Mouse (Mus musculus) stomach, postnatal 0 days (tissue): ENCODE data around the gene Nup107. TPM values are rescaled to one million over a fixed set of nuclear protein-coding genes. Genes with fewer than 3 reads are reported as not detected.

ENCODE experiments used
- ATAC-seq: fragments of 200-750 bp; cut with Nextera tagmentation; 2 replicates; pipeline ENCODE4 v1.8.0; 2017; ENCODE audit not compliant: low FRiP score, low TSS enrichment
- DNase-seq: peaks from one replicate; pipeline ENCODE4 v3.0.0-alpha.2; 2016; ENCODE audit warnings: low spot score
- H3K27ac ChIP-seq: fragments of 300-500 bp; sonication (generic); replicated peaks from 2 replicates; pipeline ENCODE4 v1.5.1; 2014; ENCODE audit warnings: mild to moderate bottlenecking, control low read depth
- H3K27me3 ChIP-seq: fragments of 300-500 bp; sonication (generic); 2 replicates; pipeline ENCODE4 v1.6.1; 2014; ENCODE audit warnings: low read length; ENCODE audit not compliant: control insufficient read depth, insufficient read depth
- H3K36me3 ChIP-seq: fragments of 300-500 bp; sonication (generic); 2 replicates; pipeline ENCODE4 v1.6.1; 2014; ENCODE audit warnings: low read length, mixed read lengths; ENCODE audit not compliant: control insufficient read depth, insufficient read depth
- H3K4me1 ChIP-seq: fragments of 300-500 bp; sonication (generic); replicated peaks from 2 replicates; pipeline ENCODE4 v1.6.1; 2014; ENCODE audit warnings: antibody characterized with exemption; ENCODE audit not compliant: control insufficient read depth, insufficient read depth
- H3K4me2 ChIP-seq: fragments of 300-500 bp; sonication (generic); replicated peaks from 2 replicates; pipeline ENCODE4 v1.6.1; 2014; ENCODE audit warnings: low read depth, mild to moderate bottlenecking, control low read depth, moderate library complexity
- H3K4me3 ChIP-seq: fragments of 300-500 bp; sonication (generic); 2 replicates; pipeline ENCODE4 v1.5.1; 2014; ENCODE audit warnings: low read depth, low read length, control low read depth
- H3K9ac ChIP-seq: fragments of 300-500 bp; sonication (generic); 2 replicates; pipeline ENCODE4 v1.6.1; 2014; ENCODE audit warnings: mild to moderate bottlenecking, low read length, control low read depth, mixed read lengths
- H3K9me3 ChIP-seq: fragments of 300-500 bp; sonication (generic); 2 replicates; pipeline ENCODE4 v1.6.1; 2016; ENCODE audit warnings: low read length; ENCODE audit not compliant: control insufficient read depth
- CTCF ChIP-seq: IDR thresholded peaks from 2 replicates; pipeline ENCODE4 v1.5.1; 2016; ENCODE audit warnings: antibody characterized with exemption, low read depth, mild to moderate bottlenecking, moderate library complexity
- EP300 ChIP-seq: optimal IDR thresholded peaks from 2 replicates; pipeline ENCODE3; 2016; ENCODE audit warnings: antibody characterized with exemption
- WGBS: fragments of 180-500 bp; shearing (Covaris S2); extraction: QIAGEN DNeasy Blood & Tissue Kit; methylation state at CpG from one replicate; pipeline ENCODE4 v1.1.7; 2014; 5-methylcytosine and 5-hydroxymethylcytosine counted together
- polyA plus RNA-seq: library from polyadenylated mRNA; unstranded; fragments of >200 nt; fragmentation: Nextera tagmentation; extraction: Ambion mirVana; gene quantifications from 2 replicates; pipeline ENCODE4 v1.2.1, GENCODE M21; 2015

Gene Nup107
- polyA plus RNA-seq, 1 experiment from 2014 or later = 16.5 TPM

DNA sequence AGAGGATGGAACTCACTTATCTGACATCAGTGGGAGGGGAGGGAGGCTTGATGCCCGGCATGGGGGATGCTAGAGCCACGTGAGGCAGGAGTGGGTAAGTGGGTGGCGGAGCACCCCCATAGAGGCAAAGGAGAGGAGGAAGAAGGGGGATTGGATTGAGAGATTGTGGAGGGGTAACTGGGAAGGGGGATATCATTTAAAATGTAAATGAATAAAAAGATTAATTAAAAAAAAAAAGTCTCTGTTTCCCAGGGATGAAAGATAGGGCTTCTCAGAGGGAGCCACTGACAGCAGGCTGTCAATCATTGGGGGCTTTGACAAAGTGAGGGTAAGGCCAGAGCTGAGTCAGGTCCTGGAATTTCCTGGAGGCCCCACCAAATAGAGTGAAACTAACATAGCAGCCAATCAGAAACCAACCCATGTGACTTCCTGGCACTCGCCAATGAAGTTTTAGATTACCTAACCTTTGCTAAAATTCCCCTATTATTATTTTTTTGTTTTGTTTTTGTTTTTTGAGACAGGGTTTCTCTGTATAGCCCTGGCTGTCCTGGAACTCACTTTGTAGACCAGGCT lies 77.5 kb downstream of the Nup107 start:
- H3K27ac ChIP-seq = no peak overlapping the region
- H3K4me2 ChIP-seq = no peak overlapping the region
- DNase-seq (no peak), ATAC-seq (no peak)
- TF ChIP-seq CTCF (no peak), EP300 (no peak)
- no peak overlapping the region for H3K9ac ChIP-seq
- 73% methylated on average over 4 of the region's 4 CpGs for WGBS
- H3K36me3 ChIP-seq = no peaks in the 10 kb centered on the region
- H3K27me3 ChIP-seq = no peaks in the 10 kb centered on the region
- H3K9me3 ChIP-seq = no peaks in the 10 kb centered on the region
- H3K4me3 ChIP-seq = no peak overlapping the region
- no peaks in the 10 kb centered on the region for H3K4me1 ChIP-seq

DNA sequence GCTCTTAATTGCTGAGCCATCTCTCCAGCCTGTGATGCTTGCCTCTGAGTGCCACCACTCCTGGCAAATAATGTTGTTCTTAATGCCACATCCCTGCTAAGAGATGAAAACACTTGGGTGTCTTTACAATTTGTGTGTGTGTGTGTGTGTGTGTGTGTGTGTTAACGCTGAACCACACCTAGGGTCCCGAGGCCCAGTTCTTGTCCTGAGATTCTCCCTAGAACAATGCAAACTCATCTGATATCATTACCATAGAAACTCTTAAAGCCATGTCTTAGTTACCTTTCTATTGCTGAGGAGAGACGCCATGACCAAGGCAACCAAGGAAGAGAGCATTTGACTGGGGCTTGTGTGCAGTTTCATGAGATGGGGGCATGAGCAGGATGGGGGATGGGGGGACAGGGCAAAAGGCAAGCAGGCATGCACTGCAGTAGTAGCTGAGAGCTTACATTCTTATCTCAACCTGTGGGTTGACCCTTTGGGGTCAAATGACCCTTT lies 78.4 kb downstream of the Nup107 start:
- no peak for ATAC-seq
- TF ChIP-seq EP300 = no peak
- TF ChIP-seq CTCF = no peak
- no peaks in the 10 kb centered on the region for H3K27me3 ChIP-seq
- H3K27ac ChIP-seq = no peak overlapping the region
- DNase-seq = no peak
- H3K4me1 ChIP-seq = no peaks in the 10 kb centered on the region
- H3K4me3 ChIP-seq = no peak overlapping the region
- no peak overlapping the region for H3K4me2 ChIP-seq
- 82% methylated on average over 3 of the region's 3 CpGs for WGBS
- H3K36me3 ChIP-seq = no peaks in the 10 kb centered on the region
- H3K9me3 ChIP-seq = no peaks in the 10 kb centered on the region
- no peak overlapping the region for H3K9ac ChIP-seq

DNA sequence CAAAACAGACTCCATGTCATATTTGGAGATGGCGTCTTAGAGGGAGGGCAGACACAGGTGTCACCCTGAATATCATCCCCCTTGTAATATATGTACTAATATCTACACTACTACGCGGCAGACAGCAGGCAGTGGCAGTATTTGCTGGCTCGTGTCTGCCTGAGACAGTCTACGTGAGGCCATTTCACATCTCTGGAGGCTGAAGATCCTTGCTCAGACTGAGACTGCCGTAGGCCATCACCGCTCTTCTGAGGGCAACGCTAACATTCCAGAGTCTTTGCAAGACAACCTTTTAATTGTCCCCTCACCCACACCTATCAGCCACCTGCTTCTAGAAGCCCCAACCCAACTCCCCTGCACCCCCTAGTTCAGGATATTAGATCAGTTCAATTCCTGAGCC lies 79.0 kb downstream of the Nup107 start:
- no peak overlapping the region for H3K4me2 ChIP-seq
- H3K36me3 ChIP-seq = no peaks in the 10 kb centered on the region
- no peak for TF ChIP-seq CTCF
- TF ChIP-seq EP300 = no peak
- no peaks in the 10 kb centered on the region for H3K4me1 ChIP-seq
- H3K9ac ChIP-seq = no peak overlapping the region
- no peak overlapping the region for H3K27ac ChIP-seq
- no peaks in the 10 kb centered on the region for H3K9me3 ChIP-seq
- no peak overlapping the region for H3K4me3 ChIP-seq
- DNase-seq (no peak), ATAC-seq (no peak)
- H3K27me3 ChIP-seq = no peaks in the 10 kb centered on the region
- 88% methylated on average over 8 of the region's 8 CpGs for WGBS

DNA sequence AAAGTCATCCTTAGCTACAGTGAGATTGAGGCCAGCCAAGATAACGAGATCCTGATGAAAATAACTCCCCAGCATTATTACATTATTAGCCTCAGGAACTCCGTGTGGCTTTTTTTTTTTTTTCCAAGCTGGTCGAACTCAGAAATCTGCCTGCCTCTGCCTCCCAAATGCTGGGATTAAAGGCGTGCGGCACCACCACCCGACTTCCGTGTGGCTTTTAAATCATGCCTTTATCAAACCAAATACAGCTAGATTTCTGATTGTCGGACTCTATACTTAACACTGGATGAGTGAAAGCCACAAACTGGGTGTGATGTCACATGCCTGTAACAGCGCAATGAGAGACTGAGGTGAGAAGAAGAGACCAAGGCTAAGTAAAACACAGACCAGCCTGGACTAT lies 79.6 kb downstream of the Nup107 start:
- TF ChIP-seq EP300 = no peak
- no peak for TF ChIP-seq CTCF
- no peaks in the 10 kb centered on the region for H3K4me1 ChIP-seq
- no peak overlapping the region for H3K27ac ChIP-seq
- DNase-seq (no peak), ATAC-seq (no peak)
- WGBS = 86% methylated on average over 9 of the region's 9 CpGs
- no peaks in the 10 kb centered on the region for H3K9me3 ChIP-seq
- H3K36me3 ChIP-seq = no peaks in the 10 kb centered on the region
- H3K4me2 ChIP-seq = no peak overlapping the region
- H3K9ac ChIP-seq = no peak overlapping the region
- no peaks in the 10 kb centered on the region for H3K27me3 ChIP-seq
- H3K4me3 ChIP-seq = no peak overlapping the region

DNA sequence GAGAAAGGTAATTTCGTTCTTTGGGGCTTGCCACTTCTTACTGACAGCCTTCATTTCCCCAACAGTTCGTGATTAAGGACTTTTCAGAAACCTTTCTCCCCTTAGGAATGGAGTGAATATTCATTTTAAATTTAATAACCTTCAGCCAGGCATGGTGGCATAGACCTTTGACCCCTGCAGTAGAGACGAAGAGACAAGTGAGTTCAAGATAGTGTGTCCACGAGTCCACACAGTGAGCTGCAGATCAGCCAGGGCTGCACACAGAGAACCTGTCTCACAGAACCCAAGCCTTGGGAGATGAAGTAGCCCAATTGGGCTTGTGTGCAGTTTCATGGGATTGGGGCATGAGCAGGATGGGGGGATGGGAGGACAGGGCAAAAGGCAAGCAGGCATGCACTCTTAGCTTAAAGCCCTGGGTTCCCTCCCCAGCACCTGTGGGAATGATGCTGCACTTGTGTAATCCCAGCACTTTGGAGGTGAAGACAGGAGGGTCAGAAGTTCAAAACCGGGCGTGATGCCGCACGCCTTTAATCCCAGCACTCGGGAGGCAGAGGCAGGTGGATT lies 80.2 kb downstream of the Nup107 start:
- H3K9ac ChIP-seq = no peak overlapping the region
- no peak overlapping the region for H3K4me2 ChIP-seq
- TF ChIP-seq CTCF (no peak), EP300 (no peak)
- H3K36me3 ChIP-seq = no peaks in the 10 kb centered on the region
- 89% methylated on average over 9 of the region's 9 CpGs for WGBS
- H3K9me3 ChIP-seq = no peaks in the 10 kb centered on the region
- ATAC-seq (no peak), DNase-seq (no peak)
- H3K4me1 ChIP-seq = no peaks in the 10 kb centered on the region
- H3K27me3 ChIP-seq = no peaks in the 10 kb centered on the region
- H3K27ac ChIP-seq = 0 out of 2 replicates have a peak overlapping the region, but pooled peaks have one; percentile 99
- no peak overlapping the region for H3K4me3 ChIP-seq

DNA sequence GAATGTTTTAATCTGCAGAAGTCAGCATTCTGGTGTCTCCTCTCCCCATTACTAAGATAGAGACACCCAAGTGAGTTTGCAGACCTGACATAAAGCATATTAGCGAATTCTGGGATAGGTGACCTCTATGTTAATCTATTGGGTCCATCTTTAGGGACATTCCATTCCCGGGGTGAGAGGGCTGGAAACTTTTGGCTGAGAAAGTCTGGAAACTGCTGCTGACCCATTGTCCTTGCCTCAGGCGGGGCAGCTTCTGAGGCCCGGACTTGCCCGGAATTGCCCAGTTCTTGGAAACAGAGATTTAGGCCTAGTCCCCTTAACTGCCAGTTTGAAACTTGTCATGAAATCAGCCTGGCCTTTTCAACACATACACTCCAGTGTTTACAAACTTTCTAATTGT lies 81.1 kb downstream of the Nup107 start:
- DNase-seq (no peak), ATAC-seq (no peak; the same call in 1 of the 2 replicates)
- 41% methylated on average over 5 of the region's 5 CpGs for WGBS
- H3K4me1 ChIP-seq = no peaks in the 10 kb centered on the region
- peak overlapping the region; percentile 62 for H3K9ac ChIP-seq
- no peaks in the 10 kb centered on the region for H3K27me3 ChIP-seq
- peaks cover 5% of the 10 kb centered on the region; the same call in 1 of the 2 replicates for H3K36me3 ChIP-seq
- no peak for TF ChIP-seq CTCF
- TF ChIP-seq EP300 = no peak
- H3K27ac ChIP-seq = peak overlapping the region; percentile 99; the same call in 1 of the 2 replicates
- H3K9me3 ChIP-seq = no peaks in the 10 kb centered on the region
- peak overlapping the region; percentile 97; the same call in 1 of the 2 replicates for H3K4me3 ChIP-seq
- H3K4me2 ChIP-seq = peak overlapping the region; percentile 64
